Comparison of ENCODE assay signal across 8 mouse cellular contexts in the genomic region with DNA sequence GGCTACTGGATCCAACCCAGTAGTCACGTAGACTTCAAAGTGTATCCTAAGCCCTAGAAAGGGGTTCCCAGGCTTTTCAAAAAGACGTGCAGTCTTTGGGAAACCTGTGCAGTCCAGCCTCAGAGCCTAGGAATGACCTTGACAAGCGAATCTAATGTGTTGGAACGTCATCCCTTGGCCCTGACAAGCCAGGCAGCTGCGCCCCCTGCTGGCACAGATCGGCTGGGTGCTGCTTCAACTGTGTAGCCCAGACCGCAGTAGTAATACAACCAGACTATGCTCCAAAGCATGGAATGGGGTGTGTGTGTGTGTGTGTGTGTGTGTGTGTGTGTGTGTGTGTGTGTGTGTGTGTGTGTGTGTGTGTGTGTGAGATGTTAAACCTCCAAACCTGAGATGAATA.
DNase-seq lines count a peak whose midpoint lies in the region; ATAC-seq and TF ChIP-seq lines count a peak whose summit lies in the region.

No protein-coding gene starts in this region.

- TF ChIP-seq CTCF in Patski (IDR thresholded peaks at IDR 0.05), result peak; percentile 86

- H3K9ac ChIP-seq in hindbrain, embryonic 12.5 days, result no peak overlapping the region

- no peak overlapping the region for H3K4me3 ChIP-seq in hindbrain, embryonic 12.5 days

- 14% methylated on average over 7 of the region's 7 CpGs for WGBS in hindbrain, embryonic 12.5 days

- POLR2A ChIA-PET in Patski (lab: Charles Lee), result no interaction called here

- H3K27me3 ChIP-seq in Patski, result peaks cover 28% of the 10 kb centered on the region
- H3K27me3 ChIP-seq in hindbrain, embryonic 12.5 days, result peaks cover 3% of the 10 kb centered on the region; the same call in 1 of the 2 replicates

- H3K36me3 ChIP-seq in hindbrain, embryonic 12.5 days, result no peaks in the 10 kb centered on the region

- peaks cover 24% of the 10 kb centered on the region for H3K4me1 ChIP-seq in hindbrain, embryonic 12.5 days

- in situ Hi-C loops in Patski (cut with MboI; ENCODE audit: low pct_unique_long_range_greater_than_20kb), result no loop called here

- peak overlapping the region; percentile 55 for H3K27ac ChIP-seq in hindbrain, embryonic 12.5 days

- CTCF ChIA-PET in Patski (lab: Charles Lee), result no interaction called here

- no peak overlapping the region for H3K4me2 ChIP-seq in hindbrain, embryonic 12.5 days (replicated peaks)

- ATAC-seq in Patski, result no peak
- peak; percentile 81 for ATAC-seq in hindbrain, embryonic 12.5 days (ENCODE audit: low FRiP score)

- no peaks in the 10 kb centered on the region for H3K9me3 ChIP-seq in hindbrain, embryonic 12.5 days (replicated peaks)

- DNase-seq in Patski (ENCODE audit: low read depth, low spot score), result no peak
- DNase-seq in cerebellum, postnatal 10 days, result peak; percentile 95 to 97
- DNase-seq in frontal cortex, postnatal 25 days (ENCODE audit: low spot score in 2 of 2), result peak; percentile 76 to 80
- peak; percentile 92 for DNase-seq in layer of hippocampus, postnatal 10 days (ENCODE audit: low spot score in 2 of 2)
- peak; percentile 85 for DNase-seq in lung, postnatal 14 days
- DNase-seq in retina, postnatal 7 days (ENCODE audit: low read depth, low spot score), result peak; percentile 70
- DNase-seq in urinary bladder, adult 2 months (ENCODE audit: low spot score), result peak; percentile 62
